Mouse (Mus musculus) midbrain, embryonic 15.5 days (tissue): ENCODE data around the gene Rabgap1l. TPM values are rescaled to one million over a fixed set of nuclear protein-coding genes. Genes with fewer than 3 reads are reported as not detected.

Source experiments
- ATAC-seq: fragments of 200-750 bp; cut with Nextera tagmentation; replicated peaks from 2 replicates; pipeline ENCODE4 v1.8.0; 2017; ENCODE audit warnings: moderate TSS enrichment
- H3K27ac ChIP-seq: fragments of 300-500 bp; sonication (generic); 2 replicates; pipeline ENCODE4 v1.5.1; 2015; ENCODE audit warnings: mild to moderate bottlenecking, inconsistent platforms
- H3K27me3 ChIP-seq: fragments of 300-500 bp; sonication (generic); replicated peaks from 2 replicates; pipeline ENCODE4 v1.6.1; 2015; ENCODE audit warnings: inconsistent platforms
- H3K36me3 ChIP-seq: fragments of 300-500 bp; sonication (generic); replicated peaks from 2 replicates; pipeline ENCODE4 v1.6.1; 2015; ENCODE audit warnings: inconsistent platforms
- H3K4me1 ChIP-seq: fragments of 300-500 bp; sonication (generic); 2 replicates; pipeline ENCODE4 v1.6.1; 2015; ENCODE audit warnings: inconsistent platforms
- H3K4me2 ChIP-seq: fragments of 300-500 bp; sonication (generic); 2 replicates; pipeline ENCODE4 v1.6.1; 2015; ENCODE audit warnings: inconsistent platforms, mild to moderate bottlenecking, moderate library complexity
- H3K4me3 ChIP-seq: fragments of 300-500 bp; sonication (generic); 2 replicates; pipeline ENCODE4 v1.5.1; 2015; ENCODE audit warnings: mild to moderate bottlenecking, inconsistent platforms
- H3K9ac ChIP-seq: fragments of 300-500 bp; sonication (generic); 2 replicates; pipeline ENCODE4 v1.6.1; 2015; ENCODE audit warnings: mild to moderate bottlenecking, inconsistent platforms
- H3K9me3 ChIP-seq: fragments of 300-500 bp; sonication (generic); 2 replicates; pipeline ENCODE4 v1.6.1; 2016; ENCODE audit warnings: inconsistent platforms
- WGBS: fragments of 180-500 bp; shearing (Covaris S2); methylation state at CpG from one replicate; pipeline ENCODE4 v1.1.7; 2015; ENCODE audit warnings: mixed read lengths; 5-methylcytosine and 5-hydroxymethylcytosine counted together
- polyA plus RNA-seq: library from polyadenylated mRNA; unstranded; fragments of >200 nt; fragmentation: Nextera tagmentation; extraction: Ambion mirVana; gene quantifications from 2 replicates; pipeline ENCODE4 v1.2.1, GENCODE M21; 2015

The Rabgap1l gene
- polyA plus RNA-seq, 1 experiment from 2014 or later: 38.3 TPM

DNA sequence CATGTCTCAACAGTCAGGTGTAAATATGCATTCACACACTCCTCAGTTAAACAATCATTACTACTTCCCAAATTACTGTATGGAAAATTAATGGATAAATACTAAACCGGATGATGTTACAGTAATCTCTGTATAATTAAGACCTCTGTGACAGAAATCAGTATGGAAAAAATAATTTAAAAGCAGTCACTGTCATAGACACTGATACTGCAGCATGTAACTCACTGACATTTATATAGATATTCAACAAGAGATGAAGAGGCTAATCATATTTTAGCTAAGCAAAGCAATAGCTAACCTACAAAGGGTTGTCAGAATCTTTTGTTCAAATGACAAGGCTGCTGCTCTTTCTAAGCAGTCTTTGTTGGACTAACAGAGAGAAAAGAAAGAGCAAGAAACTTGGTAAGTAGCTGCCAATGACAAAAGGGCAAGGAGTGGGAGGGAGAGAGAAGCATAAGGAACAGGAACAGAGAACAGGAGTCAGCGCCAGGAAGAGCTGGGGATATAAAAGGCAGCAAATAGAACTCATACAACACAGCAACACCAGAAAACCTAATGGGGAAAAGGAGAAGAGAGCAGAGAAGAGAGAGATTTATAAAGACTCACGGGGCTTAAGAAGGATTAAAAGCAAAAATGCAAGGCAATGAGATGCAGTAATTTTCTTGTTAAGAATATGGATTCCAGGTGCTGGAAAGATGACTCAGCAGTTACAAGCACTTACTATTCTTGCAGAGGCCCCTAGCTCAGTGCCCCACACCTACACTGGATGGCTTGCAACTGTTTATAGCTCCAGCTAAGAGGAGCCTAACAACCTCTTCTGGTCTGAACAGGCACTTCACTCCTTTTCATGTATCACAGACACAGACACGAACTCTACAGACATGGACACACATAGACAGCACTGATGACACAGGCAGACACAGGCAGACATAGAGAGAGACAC lies 244.8 kb downstream of the Rabgap1l start:
- peak; percentile 84 for ATAC-seq
- H3K9me3 ChIP-seq: no peaks in the 10 kb centered on the region
- H3K9ac ChIP-seq: no peak overlapping the region
- WGBS: 26% methylated on average over 4 of the region's 4 CpGs
- no peak overlapping the region for H3K4me3 ChIP-seq
- H3K36me3 ChIP-seq: no peaks in the 10 kb centered on the region
- no peaks in the 10 kb centered on the region for H3K27me3 ChIP-seq
- no peak overlapping the region for H3K4me2 ChIP-seq
- peak overlapping the region; percentile 58 for H3K27ac ChIP-seq
- H3K4me1 ChIP-seq: peaks cover 7% of the 10 kb centered on the region

DNA sequence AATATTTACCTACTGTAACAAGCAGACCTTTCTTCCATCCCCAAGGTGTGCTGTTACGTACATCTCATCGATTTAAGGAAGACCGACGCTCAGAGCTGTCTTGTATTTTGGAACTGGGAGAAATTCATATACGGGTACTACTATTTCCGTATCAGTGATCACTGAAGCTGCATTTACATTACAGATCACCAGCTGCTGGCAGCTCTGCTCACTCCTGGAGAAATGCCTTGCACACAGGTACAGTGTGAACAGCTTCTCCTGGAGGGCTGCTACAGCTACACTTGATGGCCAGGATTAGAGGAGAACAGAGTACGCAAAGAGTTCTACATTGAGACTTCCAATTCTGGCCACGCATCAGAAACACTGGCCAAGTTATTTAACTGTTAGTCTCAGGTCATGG lies 257.4 kb downstream of the Rabgap1l start:
- no peaks in the 10 kb centered on the region for H3K9me3 ChIP-seq
- H3K9ac ChIP-seq: no peak overlapping the region
- ATAC-seq: peak; percentile 53
- no peak overlapping the region for H3K4me2 ChIP-seq
- no peaks in the 10 kb centered on the region for H3K36me3 ChIP-seq
- peaks cover 14% of the 10 kb centered on the region for H3K4me1 ChIP-seq
- no peaks in the 10 kb centered on the region for H3K27me3 ChIP-seq
- no peak overlapping the region for H3K4me3 ChIP-seq
- WGBS: 72% methylated on average over 8 of the region's 8 CpGs
- H3K27ac ChIP-seq: peak overlapping the region; percentile 71

DNA sequence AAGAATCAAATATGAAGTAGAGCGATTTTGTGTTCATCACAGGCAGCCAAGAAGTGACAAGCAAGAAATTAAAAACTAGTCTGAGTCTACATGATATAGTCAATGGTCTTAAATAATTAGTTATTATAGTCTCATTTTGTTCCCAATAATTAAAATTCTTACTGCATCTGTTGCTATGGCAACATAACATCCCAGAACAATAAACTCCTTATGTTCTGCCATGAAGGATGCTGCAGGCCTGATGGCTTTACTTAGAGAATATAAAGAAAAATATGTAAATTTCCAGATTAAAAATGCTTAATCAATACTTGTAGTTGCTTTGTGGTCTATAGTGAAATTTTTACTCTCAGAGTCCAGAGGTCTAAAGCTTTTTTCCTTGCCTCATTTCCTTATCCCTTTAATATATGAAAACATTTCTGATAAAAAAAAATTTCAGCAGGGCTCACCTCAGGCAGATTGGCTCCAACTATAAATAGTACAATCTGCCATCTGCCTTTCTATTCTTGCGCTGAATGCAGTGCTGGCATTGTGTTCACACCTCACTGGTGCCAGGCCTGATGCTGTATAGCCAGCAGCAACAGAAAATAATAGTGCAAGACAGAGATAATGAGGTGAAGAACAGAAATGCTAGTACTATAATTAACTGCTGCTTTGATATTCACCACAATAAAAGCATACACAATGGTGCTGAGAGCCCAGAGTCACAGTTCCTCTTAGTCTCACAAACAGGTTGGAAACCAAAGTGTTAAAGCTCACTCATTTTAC lies 258.3 kb downstream of the Rabgap1l start:
- H3K36me3 ChIP-seq: no peaks in the 10 kb centered on the region
- peaks cover 14% of the 10 kb centered on the region for H3K4me1 ChIP-seq
- peak overlapping the region; percentile 62 for H3K27ac ChIP-seq
- H3K27me3 ChIP-seq: no peaks in the 10 kb centered on the region
- WGBS: 47% methylated on average over 2 of the region's 2 CpGs
- peak; percentile 88 for ATAC-seq
- H3K9me3 ChIP-seq: no peaks in the 10 kb centered on the region
- no peak overlapping the region for H3K4me2 ChIP-seq
- no peak overlapping the region for H3K9ac ChIP-seq
- no peak overlapping the region for H3K4me3 ChIP-seq

DNA sequence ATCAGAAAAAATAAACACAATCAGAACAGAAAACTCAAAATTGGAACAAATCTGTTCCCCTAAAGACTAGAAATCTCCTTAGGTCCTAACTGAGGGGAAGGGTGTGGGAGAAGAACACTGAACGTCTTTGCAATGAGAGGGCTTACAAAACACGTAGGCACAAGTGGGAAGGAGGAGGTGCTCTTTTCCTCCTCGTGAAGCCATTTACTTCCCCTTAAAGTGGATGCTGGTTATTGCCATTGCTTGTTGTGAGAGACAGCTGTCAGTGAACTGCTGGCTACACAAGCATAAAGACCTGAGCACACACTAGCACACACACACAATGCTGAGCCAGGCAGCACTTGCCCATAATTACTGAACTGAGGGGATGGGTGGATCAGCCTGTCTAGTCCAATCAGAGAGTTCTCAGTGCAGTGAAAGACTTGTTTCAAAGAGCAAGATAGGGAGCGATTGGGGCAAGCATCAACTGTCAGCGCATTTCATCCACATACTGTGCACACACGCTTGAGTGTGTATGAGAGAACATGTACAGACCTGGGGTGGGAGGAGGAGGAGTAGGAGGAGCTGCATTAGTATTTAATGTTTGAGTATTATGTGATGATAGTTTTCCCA lies 259.7 kb downstream of the Rabgap1l start:
- Histone ChIP-seq H3K4me2 (no peak overlapping the region), H3K4me3 (no peak overlapping the region), H3K36me3 (no peaks in the 10 kb centered on the region), H3K4me1 (peaks cover 14% of the 10 kb centered on the region), H3K9me3 (no peaks in the 10 kb centered on the region), H3K9ac (no peak overlapping the region), H3K27me3 (no peaks in the 10 kb centered on the region), H3K27ac (0 out of 2 replicates have a peak overlapping the region, but pooled peaks have one; percentile 3)
- WGBS: 50% methylated on average over 6 of the region's 6 CpGs
- peak; percentile 56 for ATAC-seq

DNA sequence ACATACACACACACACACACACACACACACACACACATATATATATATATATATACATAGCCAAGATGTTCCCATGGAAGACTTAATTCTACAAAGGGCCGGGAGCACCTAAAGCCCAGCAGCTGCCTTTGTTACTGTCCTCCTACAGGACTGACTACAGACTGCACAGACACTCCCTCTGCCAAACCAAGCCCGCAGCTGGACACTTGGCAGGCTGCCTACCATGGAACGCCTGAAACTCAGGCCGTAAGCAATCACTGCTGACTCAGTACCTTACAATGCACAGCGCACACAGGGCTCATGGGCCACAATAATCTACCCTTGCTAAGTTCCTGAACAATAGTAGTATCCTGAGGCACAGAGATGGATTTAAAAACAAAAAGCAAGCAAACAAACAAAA lies 261.6 kb downstream of the Rabgap1l start:
- Histone ChIP-seq H3K9ac (no peak overlapping the region), H3K4me3 (no peak overlapping the region), H3K4me1 (peaks cover 14% of the 10 kb centered on the region), H3K4me2 (no peak overlapping the region), H3K9me3 (no peaks in the 10 kb centered on the region), H3K36me3 (no peaks in the 10 kb centered on the region), H3K27ac (no peak overlapping the region), H3K27me3 (no peaks in the 10 kb centered on the region)
- ATAC-seq: peak; percentile 66
- 35% methylated on average over 5 of the region's 5 CpGs for WGBS

DNA sequence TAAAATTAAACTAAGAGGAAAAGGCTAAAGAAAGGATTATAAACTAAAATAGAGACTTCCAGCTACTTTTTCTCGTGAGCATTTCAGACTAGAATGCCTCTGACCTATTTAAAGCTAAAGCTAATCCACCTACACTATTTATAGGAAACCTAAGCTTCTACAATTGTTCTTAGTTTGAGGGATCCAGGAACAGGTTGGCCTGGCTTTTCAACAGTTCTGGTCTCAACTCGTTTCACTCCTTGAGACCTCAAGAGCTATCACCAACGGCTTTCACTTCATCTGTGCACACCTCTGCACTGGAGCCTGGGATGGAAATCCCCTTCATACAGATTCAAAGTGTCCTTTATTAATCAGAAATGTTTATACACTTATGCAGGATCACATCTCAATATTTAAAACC lies 271.1 kb downstream of the Rabgap1l start:
- 56% methylated on average over 3 of the region's 3 CpGs for WGBS
- no peaks in the 10 kb centered on the region for H3K36me3 ChIP-seq
- no peaks in the 10 kb centered on the region for H3K4me1 ChIP-seq
- no peaks in the 10 kb centered on the region for H3K27me3 ChIP-seq
- no peak for ATAC-seq
- no peaks in the 10 kb centered on the region for H3K9me3 ChIP-seq
- no peak overlapping the region for H3K27ac ChIP-seq
- H3K4me3 ChIP-seq: no peak overlapping the region
- H3K9ac ChIP-seq: no peak overlapping the region
- H3K4me2 ChIP-seq: no peak overlapping the region

DNA sequence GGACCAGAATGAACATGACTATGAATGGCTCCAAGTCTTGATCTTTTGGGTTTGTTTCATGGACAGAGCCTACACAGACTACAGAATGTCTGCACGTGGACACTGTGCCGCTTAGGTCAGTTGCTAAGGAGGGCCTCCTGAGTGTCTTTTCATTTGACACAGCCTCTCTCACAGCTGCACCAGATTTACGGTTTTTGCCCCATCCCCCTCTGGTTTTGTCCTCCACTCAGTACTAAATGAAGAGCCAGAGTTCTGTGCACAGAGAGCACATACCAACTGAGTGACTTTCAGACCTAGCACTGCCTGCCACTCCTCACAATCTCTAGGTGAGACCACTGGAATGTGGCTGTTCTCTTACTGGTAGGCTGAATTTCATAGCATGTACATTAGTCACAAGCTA lies 272.3 kb downstream of the Rabgap1l start:
- 32% methylated on average over 3 of the region's 3 CpGs for WGBS
- H3K9me3 ChIP-seq: no peaks in the 10 kb centered on the region
- H3K36me3 ChIP-seq: no peaks in the 10 kb centered on the region
- H3K4me1 ChIP-seq: no peaks in the 10 kb centered on the region
- H3K27ac ChIP-seq: no peak overlapping the region
- H3K4me2 ChIP-seq: no peak overlapping the region
- H3K27me3 ChIP-seq: no peaks in the 10 kb centered on the region
- no peak overlapping the region for H3K9ac ChIP-seq
- no peak overlapping the region for H3K4me3 ChIP-seq
- no peak for ATAC-seq

DNA sequence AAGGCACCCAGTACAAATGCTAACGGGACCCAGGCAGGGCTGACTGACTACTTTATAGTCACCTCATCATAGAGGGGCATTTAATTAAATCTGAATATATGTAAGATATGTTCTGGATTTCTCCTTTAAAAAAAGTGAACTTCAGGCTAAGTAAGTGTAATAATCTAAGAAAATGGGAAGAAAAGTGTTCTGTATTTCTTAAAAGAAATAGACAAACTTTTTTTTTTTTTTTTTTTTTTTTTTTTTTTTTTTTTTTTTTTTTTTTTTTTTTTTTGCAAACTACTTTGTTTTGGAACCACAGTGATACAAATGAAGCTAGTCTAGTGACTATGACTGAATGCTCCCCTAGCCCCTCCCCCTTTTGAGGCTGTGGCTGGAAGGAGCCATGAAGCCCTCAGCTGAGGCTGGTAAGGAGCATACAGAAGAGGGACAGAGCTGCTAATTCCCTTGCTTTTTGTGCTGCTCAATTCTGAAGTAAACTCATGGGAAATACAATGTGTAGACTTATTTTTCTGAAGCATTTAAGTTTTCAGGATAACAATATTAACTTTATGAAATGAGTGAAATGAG lies 273.0 kb downstream of the Rabgap1l start:
- H3K4me3 ChIP-seq: no peak overlapping the region
- 78% methylated on average over 1 of the region's 1 CpGs for WGBS
- no peaks in the 10 kb centered on the region for H3K9me3 ChIP-seq
- no peaks in the 10 kb centered on the region for H3K27me3 ChIP-seq
- H3K36me3 ChIP-seq: no peaks in the 10 kb centered on the region
- no peak for ATAC-seq
- no peak overlapping the region for H3K27ac ChIP-seq
- H3K4me1 ChIP-seq: no peaks in the 10 kb centered on the region
- H3K9ac ChIP-seq: no peak overlapping the region
- H3K4me2 ChIP-seq: no peak overlapping the region

DNA sequence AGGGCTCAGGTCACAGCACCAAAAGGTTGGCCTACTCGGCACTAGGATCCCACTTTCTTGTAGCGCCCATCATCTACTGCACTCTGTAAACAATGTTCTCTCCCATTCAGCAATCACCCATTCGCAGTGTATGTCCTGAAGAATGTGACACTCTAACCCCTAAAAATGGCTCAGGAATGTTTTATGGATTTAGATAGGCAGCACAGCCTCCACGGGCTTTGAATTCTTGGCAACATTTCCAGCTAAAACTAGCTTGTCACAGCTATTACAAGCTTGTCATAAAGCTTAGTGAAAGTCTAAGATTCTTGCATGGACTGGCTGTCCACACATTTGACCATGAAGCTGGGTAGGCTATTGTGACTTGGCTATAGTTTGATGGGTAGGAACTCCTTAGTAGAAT lies 274.5 kb downstream of the Rabgap1l start:
- H3K27ac ChIP-seq: no peak overlapping the region
- ATAC-seq: no peak
- no peaks in the 10 kb centered on the region for H3K9me3 ChIP-seq
- H3K36me3 ChIP-seq: no peaks in the 10 kb centered on the region
- H3K4me1 ChIP-seq: no peaks in the 10 kb centered on the region
- no peak overlapping the region for H3K4me2 ChIP-seq
- 79% methylated on average over 4 of the region's 4 CpGs for WGBS
- no peaks in the 10 kb centered on the region for H3K27me3 ChIP-seq
- H3K4me3 ChIP-seq: no peak overlapping the region
- no peak overlapping the region for H3K9ac ChIP-seq

DNA sequence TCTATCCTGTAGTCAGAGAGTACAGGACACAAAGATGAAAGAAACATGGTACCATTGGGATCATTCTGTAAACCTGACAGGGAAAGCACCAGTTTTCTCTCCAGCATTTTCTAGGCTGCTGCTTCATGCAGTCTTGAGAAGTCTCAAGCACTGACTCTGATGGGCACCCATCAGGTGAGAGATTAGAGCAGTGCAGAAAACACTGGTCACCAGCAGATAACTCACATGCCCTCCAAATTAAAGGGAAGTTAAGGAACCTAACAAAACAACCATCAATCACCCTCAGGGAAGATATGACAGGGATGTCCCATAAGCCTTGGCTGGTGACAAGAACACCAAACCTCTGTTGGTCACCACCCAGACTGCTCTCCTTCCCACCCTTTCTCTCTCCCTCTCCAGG lies 285.2 kb downstream of the Rabgap1l start:
- no peak overlapping the region for H3K4me3 ChIP-seq
- H3K27ac ChIP-seq: no peak overlapping the region
- H3K36me3 ChIP-seq: no peaks in the 10 kb centered on the region

DNA sequence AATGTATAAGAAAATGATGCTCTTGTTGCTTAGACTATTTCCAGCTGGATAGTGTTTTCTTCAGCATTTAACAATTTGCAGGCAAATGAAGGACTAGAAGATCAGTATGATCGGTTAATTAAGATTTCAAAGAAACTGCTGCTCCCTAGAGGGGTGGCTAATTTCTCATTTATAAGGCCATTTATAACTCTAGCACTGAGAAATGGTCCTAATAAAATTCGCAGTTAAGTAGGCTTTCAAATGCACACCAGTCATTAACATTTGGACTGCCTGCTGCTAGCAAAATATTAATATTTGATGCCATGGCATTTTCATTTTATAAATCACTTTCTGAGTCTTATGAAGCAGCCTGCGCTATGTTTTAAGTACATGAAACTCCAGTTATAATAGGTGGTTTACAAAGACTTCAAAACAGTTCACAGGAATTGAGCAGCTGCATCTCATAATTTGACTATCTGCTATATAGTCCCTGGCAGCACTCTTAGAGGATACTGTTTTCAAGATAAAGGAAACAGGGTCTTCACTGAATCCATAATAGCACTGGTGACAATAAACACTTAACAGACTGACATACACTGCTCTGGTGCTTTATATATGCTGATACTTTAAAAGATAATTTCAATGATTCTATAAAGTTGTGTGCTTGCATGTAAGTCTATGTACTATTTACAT lies 296.0 kb downstream of the Rabgap1l start:
- Histone ChIP-seq H3K4me1 (no peaks in the 10 kb centered on the region), H3K27ac (no peak overlapping the region), H3K36me3 (no peaks in the 10 kb centered on the region), H3K4me3 (no peak overlapping the region), H3K9ac (no peak overlapping the region), H3K4me2 (no peak overlapping the region), H3K27me3 (no peaks in the 10 kb centered on the region), H3K9me3 (no peaks in the 10 kb centered on the region)
- ATAC-seq: peak; percentile 71
- 49% methylated on average over 3 of the region's 3 CpGs for WGBS

More for the DNA sequence above, 285.2 kb downstream of the Rabgap1l start:
- no peaks in the 10 kb centered on the region for H3K9me3 ChIP-seq
- no peaks in the 10 kb centered on the region for H3K4me1 ChIP-seq
- no peak for ATAC-seq
- H3K9ac ChIP-seq: no peak overlapping the region
- no peak overlapping the region for H3K4me2 ChIP-seq
- H3K27me3 ChIP-seq: no peaks in the 10 kb centered on the region

DNA sequence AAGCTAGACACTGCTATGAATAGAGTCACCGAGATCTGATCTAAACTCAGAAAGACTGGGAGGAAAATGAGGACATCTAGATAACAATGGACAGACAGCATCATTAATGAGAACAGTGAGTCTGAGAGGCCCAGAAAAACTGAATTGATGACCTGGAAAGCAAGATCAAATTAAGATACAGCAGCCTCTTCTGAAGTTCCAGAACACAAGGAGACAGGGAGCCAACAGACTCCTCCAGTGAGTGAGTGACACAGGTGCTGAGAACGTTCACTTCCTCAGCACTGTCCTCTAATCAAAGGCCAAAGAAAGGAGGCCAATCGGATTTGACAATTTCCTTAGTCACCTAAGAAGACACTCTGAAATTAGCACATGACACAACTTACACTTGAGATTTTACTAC lies 307.3 kb downstream of the Rabgap1l start:
- no peak for ATAC-seq
- H3K27ac ChIP-seq: no peak overlapping the region

More for the DNA sequence above, 307.3 kb downstream of the Rabgap1l start:
- no peak overlapping the region for H3K4me2 ChIP-seq
- H3K4me1 ChIP-seq: no peaks in the 10 kb centered on the region
- no peaks in the 10 kb centered on the region for H3K9me3 ChIP-seq
- H3K9ac ChIP-seq: no peak overlapping the region
- WGBS: 55% methylated on average over 3 of the region's 3 CpGs
- no peaks in the 10 kb centered on the region for H3K27me3 ChIP-seq
- no peaks in the 10 kb centered on the region for H3K36me3 ChIP-seq
- H3K4me3 ChIP-seq: no peak overlapping the region
